Mouse (Mus musculus): Measurements from ENCODE around the gene Rhog. TPM values are rescaled to one million over a fixed set of nuclear protein-coding genes. Genes with fewer than 3 reads are reported as not detected.

Rhog gene
- total RNA-seq, 2 experiments from 2014 or later, result 13.8 to 14.5 TPM

DNA sequence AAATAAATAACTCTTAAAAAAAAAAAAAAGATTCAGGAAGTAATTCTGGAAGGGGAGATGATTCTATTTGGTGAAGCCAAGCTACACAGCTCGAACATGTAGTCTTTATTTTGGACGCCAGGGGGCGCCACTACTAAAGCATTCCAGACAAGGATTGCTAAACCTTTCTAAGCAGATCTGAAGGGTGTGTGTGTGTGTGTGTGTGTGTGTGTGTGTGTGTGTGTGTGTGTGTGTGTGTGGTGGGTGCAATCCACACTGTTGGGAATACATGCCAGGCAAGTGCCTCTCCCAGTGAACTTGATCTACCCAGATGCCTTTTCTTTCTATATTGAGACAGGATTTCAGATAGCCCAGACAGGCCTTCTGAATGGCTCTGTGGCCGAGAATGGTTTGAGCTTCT lies 2.3 kb upstream of the Rhog start:
- peak; percentile 51 to 82 for DNase-seq (ENCODE audit: extremely low spot score in 1 of 2, low spot score in 2 of 2)
- intact Hi-C loops (cut with DNase I), result no loop called here

DNA sequence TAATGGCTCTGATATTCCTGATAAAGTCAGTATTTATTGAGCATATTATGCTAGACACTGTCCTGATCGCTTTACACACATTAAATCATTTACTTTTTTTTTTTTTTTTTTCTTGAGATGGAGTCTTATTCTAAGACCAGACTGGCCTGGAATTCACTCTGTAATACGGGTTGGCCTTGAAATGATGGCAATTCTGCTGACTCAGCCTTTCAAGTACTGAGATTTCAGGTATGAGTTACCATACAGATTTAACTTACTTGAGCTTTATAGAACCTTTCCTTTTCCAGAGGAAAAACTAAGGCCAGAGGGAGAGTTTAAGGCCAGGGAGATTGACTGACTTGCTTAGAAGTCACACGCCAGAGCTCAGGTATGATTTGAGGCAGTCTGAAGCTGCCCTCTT lies 782 bp upstream of the Rhog start:
- intact Hi-C loops (cut with DNase I), result no loop called here
- no peak for DNase-seq (ENCODE audit: extremely low spot score in 1 of 2, low spot score in 2 of 2)

GRCm38 (mm10) chr7:102253631-102254030 lies 2.2 kb downstream of the Rhog start:
- DNase-seq (ENCODE audit: extremely low spot score in 1 of 2, low spot score in 2 of 2), result no peak
- intact Hi-C loops (cut with DNase I), result loop anchor here (5.0 kb wide), 1 partner anchor 41 kb away; the partner anchor contains the start of genes Nup98 and Pgap2

DNA sequence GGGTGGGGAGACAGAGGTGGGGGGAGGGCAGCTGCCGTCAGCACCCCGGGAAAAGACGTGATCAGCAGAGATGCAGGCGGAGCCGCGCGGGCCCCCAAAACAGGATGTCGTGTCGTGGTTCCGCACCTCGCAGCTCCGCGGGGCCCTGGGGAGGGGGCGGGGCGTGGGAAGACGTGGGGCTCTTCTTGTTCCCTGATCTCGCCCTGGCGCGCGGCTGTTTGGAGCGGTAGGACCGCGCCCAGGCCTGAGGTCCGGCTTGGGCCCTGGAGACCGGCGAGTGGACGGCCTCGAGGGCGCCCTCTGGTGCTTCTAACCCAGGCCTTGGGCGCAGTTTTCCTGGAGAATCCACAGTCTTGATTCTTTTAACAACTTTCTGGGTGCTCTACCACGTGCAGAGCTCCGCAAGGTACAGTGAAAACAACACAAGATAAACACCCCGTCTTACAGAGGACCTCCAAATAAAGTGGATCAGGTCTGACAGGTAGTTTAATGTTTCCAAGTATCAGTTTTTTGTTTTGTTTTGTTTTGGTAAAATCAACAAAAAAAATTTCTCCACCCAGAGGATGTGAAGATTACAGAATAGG lies 5.1 kb downstream of the Rhog start:
- DNase-seq (ENCODE audit: extremely low spot score in 1 of 2, low spot score in 2 of 2), result peak; percentile 76 to 95
- intact Hi-C loops (cut with DNase I), result loop anchor here (5.0 kb wide), 1 partner anchor 38 kb away; the partner anchor contains the start of genes Nup98 and Pgap2

- intact Hi-C loops (cut with DNase I), result loop anchor here (5.0 kb wide), 1 partner anchor 38 kb away; the partner anchor contains the start of genes Nup98 and Pgap2
- peak; percentile 28 to 83 for DNase-seq (ENCODE audit: extremely low spot score in 1 of 2, low spot score in 2 of 2)
Measured at GRCm38 (mm10) chr7:102249896-102250630, 5.8 kb downstream of the Rhog start.

- intact Hi-C loops (cut with DNase I), result no loop called here
- no peak for DNase-seq (ENCODE audit: extremely low spot score in 1 of 2, low spot score in 2 of 2)
Measured at GRCm38 (mm10) chr7:102249531-102249895, 6.3 kb downstream of the Rhog start.

DNA sequence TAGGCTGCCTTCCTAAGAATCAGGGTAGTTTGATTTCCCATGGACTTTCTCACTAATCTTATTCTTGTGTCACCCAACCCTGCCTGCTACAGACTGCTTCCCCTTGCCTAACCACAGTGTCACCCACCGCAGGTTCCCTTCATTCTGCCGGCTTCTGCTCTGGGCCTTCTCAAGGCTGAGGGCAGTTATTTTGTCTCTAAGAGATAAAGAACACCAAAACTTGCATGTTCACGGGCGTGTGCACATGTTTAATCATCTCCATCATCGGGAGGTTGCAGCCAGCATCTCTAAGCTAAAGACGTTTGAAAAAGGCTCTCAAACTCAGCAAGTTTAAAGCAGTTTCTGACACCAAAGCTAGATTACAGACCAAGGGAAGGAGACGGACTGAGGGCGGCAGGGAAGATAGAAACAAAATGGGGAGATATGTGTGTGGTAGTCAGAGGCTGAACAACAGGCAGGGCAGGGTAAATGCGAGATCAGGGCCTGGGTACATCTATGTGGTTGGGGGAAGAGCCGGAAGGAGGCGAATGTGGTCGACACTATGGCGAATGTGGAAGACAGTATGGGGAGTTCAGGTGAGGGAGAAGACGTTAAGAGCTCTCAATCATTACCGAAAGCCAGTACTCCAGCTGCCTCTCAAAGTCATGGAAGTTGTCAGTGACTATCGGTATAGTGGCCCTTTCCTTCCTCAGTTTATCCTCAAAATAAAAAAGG lies 7.0 kb downstream of the Rhog start:
- no peak for DNase-seq (ENCODE audit: extremely low spot score in 1 of 2, low spot score in 2 of 2)
- intact Hi-C loops (cut with DNase I), result no loop called here

- peak in 1 of 2 experiments; percentile 41 for DNase-seq (ENCODE audit: extremely low spot score in 1 of 2, low spot score in 2 of 2)
Measured at GRCm38 (mm10) chr7:102246956-102247797, 8.7 kb downstream of the Rhog start.

GRCm38 (mm10) chr7:102246265-102246664 lies 9.6 kb downstream of the Rhog start:
- intact Hi-C loops (cut with DNase I), result no loop called here

More at GRCm38 (mm10) chr7:102246956-102247797, 8.7 kb downstream of the Rhog start:
- intact Hi-C loops (cut with DNase I), result no loop called here

GRCm38 (mm10) chr7:102245775-102246174 lies 10.1 kb downstream of the Rhog start:
- intact Hi-C loops (cut with DNase I), result no loop called here
- peak in 1 of 2 experiments; percentile 65 for DNase-seq (ENCODE audit: extremely low spot score in 1 of 2, low spot score in 2 of 2)

More at GRCm38 (mm10) chr7:102246265-102246664, 9.6 kb downstream of the Rhog start:
- DNase-seq (ENCODE audit: extremely low spot score in 1 of 2, low spot score in 2 of 2), result no peak

GRCm38 (mm10) chr7:102244782-102245535 lies 10.9 kb downstream of the Rhog start:
- DNase-seq (ENCODE audit: extremely low spot score in 1 of 2, low spot score in 2 of 2), result peak in 1 of 2 experiments; percentile 53
- intact Hi-C loops (cut with DNase I), result no loop called here

- peak in 1 of 2 experiments; percentile 58 for DNase-seq (ENCODE audit: extremely low spot score in 1 of 2, low spot score in 2 of 2)
- intact Hi-C loops (cut with DNase I), result no loop called here
Measured at GRCm38 (mm10) chr7:102243870-102244269, 12.0 kb downstream of the Rhog start.

DNA sequence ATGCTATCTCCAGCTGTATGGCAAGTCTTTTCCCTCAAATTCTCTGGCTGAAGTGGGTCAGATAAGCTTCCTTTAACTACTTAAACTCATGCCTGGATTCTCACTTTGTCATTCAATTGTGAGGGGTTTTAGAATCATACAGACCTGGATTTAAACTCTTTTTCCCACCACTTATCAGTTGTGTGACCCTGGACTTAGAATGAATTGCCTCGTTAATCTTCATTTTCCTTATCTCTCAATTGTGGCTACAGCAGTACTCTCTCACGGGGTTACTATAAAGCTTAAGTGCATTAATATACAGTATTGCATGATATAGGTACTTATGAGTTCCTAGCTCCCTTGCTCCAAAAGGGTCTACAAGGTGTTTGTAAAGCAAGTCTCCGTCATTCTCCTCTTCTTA lies 12.9 kb downstream of the Rhog start:
- intact Hi-C loops (cut with DNase I), result no loop called here
- no peak for DNase-seq (ENCODE audit: extremely low spot score in 1 of 2, low spot score in 2 of 2)

GRCm38 (mm10) chr7:102242371-102242770 lies 13.5 kb downstream of the Rhog start:
- intact Hi-C loops (cut with DNase I), result no loop called here

GRCm38 (mm10) chr7:102239591-102239990 lies 16.3 kb downstream of the Rhog start:
- DNase-seq (ENCODE audit: extremely low spot score in 1 of 2, low spot score in 2 of 2), result peak in 1 of 2 experiments; percentile 39
- intact Hi-C loops (cut with DNase I), result no loop called here

More at GRCm38 (mm10) chr7:102242371-102242770, 13.5 kb downstream of the Rhog start:
- DNase-seq (ENCODE audit: extremely low spot score in 1 of 2, low spot score in 2 of 2), result no peak

DNA sequence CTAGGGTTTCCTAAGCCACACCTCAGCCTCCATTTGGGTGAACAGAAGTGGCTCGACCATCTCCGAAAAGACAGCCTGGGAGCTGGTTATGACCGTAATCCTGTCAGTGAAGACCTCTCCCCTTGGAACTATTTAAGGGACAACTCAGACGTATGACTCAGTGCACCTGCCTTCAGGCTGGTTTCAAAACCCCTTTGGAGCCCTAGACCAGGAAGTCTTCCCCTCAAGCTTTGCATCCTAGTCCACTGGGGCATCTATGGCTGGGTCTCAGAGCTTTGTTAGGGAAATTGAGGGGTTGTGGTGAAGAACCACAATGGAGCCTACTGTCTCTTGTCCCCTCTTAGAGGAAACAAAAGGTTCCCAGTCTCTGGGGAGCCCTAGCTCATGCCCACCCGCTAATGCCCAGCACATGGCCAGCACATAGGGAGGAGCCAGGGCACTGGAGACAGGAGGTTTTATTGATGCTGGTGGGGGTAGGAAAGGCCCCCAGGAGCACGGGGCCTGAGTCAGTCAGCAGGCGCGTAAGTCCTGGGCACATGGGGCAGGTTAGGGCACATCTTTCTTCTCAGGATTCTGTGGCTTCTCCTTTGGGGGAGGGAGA lies 17.1 kb downstream of the Rhog start:
- no peak for DNase-seq (ENCODE audit: extremely low spot score in 1 of 2, low spot score in 2 of 2)
- intact Hi-C loops (cut with DNase I), result no loop called here

- DNase-seq (ENCODE audit: extremely low spot score in 1 of 2, low spot score in 2 of 2), result no peak
- intact Hi-C loops (cut with DNase I), result no loop called here
Measured at GRCm38 (mm10) chr7:102233059-102233458, 22.8 kb downstream of the Rhog start.

DNA sequence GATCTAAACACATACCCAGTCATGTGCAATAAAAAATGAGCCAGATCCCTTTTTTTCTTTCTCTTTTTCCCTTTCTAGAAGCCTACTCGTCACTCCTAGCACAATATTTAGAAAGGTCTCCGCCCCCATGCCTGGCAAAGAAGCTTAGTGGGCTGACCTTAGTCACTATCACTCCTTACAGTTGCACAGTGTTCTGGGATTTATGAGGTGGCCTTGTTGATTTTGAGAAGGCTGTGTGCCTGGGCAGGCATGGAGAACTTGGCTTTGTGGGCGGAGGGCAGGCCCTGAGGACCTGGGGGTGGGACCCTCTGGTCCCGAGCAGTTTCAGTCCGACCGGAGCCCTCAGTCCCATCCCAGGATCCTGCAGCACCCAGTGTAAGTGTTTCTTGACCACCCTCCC lies 26.0 kb downstream of the Rhog start:
- no peak for DNase-seq (ENCODE audit: extremely low spot score in 1 of 2, low spot score in 2 of 2)
- intact Hi-C loops (cut with DNase I), result no loop called here

All from left cerebral cortex, postnatal 10 days (tissue).